Mouse (Mus musculus) intestine, embryonic 16.5 days (tissue): ENCODE measurements at regions not wholly inside any gene's neighbourhood (a gene's known extent, or its start where the extent isn't known, plus 50 kb on each side); places are given as distances from the start of the nearest gene placed in this dataset.
A peak's percentile ranks its signal among the peaks of the same experiment; 100 is the strongest.

Source experiments
- ATAC-seq: fragments of 200-750 bp; cut with Nextera tagmentation; 2 replicates; pipeline ENCODE4 v1.8.0; 2017; ENCODE audit warnings: moderate TSS enrichment, moderate library complexity
- H3K27ac ChIP-seq: fragments of 300-500 bp; sonication (generic); 2 replicates; pipeline ENCODE4 v1.5.1; 2014; ENCODE audit warnings: mild to moderate bottlenecking, low read length
- H3K27me3 ChIP-seq: fragments of 300-500 bp; sonication (generic); replicated peaks from 2 replicates; pipeline ENCODE4 v1.6.1; 2014; ENCODE audit warnings: low read length, control low read depth, mixed read lengths; ENCODE audit not compliant: control insufficient read depth, insufficient read depth
- H3K36me3 ChIP-seq: fragments of 300-500 bp; sonication (generic); 2 replicates; pipeline ENCODE4 v1.6.1; 2014; ENCODE audit warnings: low read length, control low read depth; ENCODE audit not compliant: control insufficient read depth, insufficient read depth
- H3K4me1 ChIP-seq: fragments of 300-500 bp; sonication (generic); 2 replicates; pipeline ENCODE4 v1.6.1; 2014; ENCODE audit warnings: low read length, control low read depth, mixed read lengths; ENCODE audit not compliant: control insufficient read depth, insufficient read depth
- H3K4me2 ChIP-seq: fragments of 300-500 bp; sonication (generic); 2 replicates; pipeline ENCODE4 v1.6.1; 2014; ENCODE audit warnings: low read depth, low read length, control low read depth
- H3K4me3 ChIP-seq: fragments of 300-500 bp; sonication (generic); 2 replicates; pipeline ENCODE4 v1.5.1; 2014; ENCODE audit warnings: mild to moderate bottlenecking, low read length
- H3K9ac ChIP-seq: fragments of 300-500 bp; sonication (generic); 2 replicates; pipeline ENCODE4 v1.6.1; 2014; ENCODE audit warnings: low read depth, low read length
- H3K9me3 ChIP-seq: fragments of 300-500 bp; sonication (generic); 2 replicates; pipeline ENCODE4 v1.6.1; 2016; ENCODE audit warnings: low read length, control low read depth; ENCODE audit not compliant: control insufficient read depth
- WGBS: fragments of 180-500 bp; shearing (Covaris S2); extraction: QIAGEN DNeasy Blood & Tissue Kit; methylation state at CpG from one replicate; pipeline ENCODE4 v1.1.7; 2014; 5-methylcytosine and 5-hydroxymethylcytosine counted together

DNA sequence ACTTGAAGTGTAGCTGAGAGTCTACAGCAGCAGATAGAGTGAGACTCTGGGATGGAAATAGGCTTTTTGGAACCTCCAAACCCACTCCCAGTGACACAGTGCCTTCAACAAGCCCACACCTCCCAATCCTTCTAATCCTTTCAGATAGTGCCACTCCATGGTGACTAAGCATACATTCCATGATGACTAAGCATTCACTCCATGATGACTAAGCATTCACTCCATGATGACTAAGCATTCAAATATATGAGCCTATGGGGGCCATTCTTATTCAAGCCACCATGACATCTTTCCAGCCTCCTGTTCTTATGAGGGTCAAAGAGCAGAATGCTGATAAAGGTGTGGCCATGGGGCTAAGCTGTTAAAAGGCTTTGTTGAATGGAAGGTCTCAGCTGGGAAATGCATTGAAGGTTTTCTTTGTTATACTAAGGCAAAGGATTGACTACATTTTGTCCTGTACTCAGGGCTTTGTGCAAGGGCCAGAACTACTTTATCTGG is 403.8 kb upstream of the Kcnab2 start:
- H3K9me3 ChIP-seq, result no peaks in the 10 kb centered on the region
- H3K27me3 ChIP-seq, result no peaks in the 10 kb centered on the region
- no peaks in the 10 kb centered on the region for H3K36me3 ChIP-seq
- no peak for ATAC-seq
- peaks cover 3% of the 10 kb centered on the region; the same call in 1 of the 2 replicates for H3K4me1 ChIP-seq
- no peak overlapping the region for H3K27ac ChIP-seq
- H3K4me2 ChIP-seq, result no peak overlapping the region
- H3K9ac ChIP-seq, result no peak overlapping the region
- H3K4me3 ChIP-seq, result no peak overlapping the region

- Histone ChIP-seq H3K27ac (no peak overlapping the region), H3K9ac (no peak overlapping the region), H3K27me3 (no peaks in the 10 kb centered on the region), H3K4me2 (no peak overlapping the region), H3K4me3 (no peak overlapping the region), H3K36me3 (no peaks in the 10 kb centered on the region), H3K9me3 (no peaks in the 10 kb centered on the region), H3K4me1 (peaks cover 3% of the 10 kb centered on the region; the same call in 1 of the 2 replicates)
- ATAC-seq, result no peak
- 99% methylated on average over 2 of the region's 2 CpGs for WGBS
Observed at GRCm38 (mm10) chr4:152880368-152880767, 402.7 kb upstream of the Kcnab2 start.

DNA sequence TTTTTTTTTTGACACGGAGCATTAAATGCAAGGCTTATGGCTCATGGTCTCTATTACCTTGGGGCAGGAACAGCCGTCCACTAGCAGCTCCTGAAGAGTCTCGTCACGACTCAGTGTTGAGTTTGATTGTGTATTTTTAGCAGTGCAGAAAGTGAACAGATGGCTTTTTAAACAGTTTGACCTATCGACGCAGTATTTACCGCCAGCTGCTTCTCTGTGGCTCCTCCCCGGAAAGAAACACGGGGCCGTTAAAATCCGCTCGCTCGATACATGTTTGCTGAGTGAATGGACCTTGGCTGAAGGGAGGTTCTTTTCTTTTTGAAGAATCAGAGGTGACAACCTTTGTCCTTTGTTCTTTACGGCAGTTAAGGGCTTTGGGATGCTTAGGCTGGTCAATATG is 401.3 kb upstream of the Kcnab2 start:
- no peak overlapping the region for H3K9ac ChIP-seq
- H3K27ac ChIP-seq, result no peak overlapping the region
- no peak overlapping the region for H3K4me2 ChIP-seq
- no peak overlapping the region for H3K4me3 ChIP-seq
- peaks cover 3% of the 10 kb centered on the region; the same call in 1 of the 2 replicates for H3K4me1 ChIP-seq
- WGBS, result 39% methylated on average over 14 of the region's 14 CpGs
- H3K36me3 ChIP-seq, result no peaks in the 10 kb centered on the region
- no peaks in the 10 kb centered on the region for H3K27me3 ChIP-seq
- no peak for ATAC-seq
- H3K9me3 ChIP-seq, result no peaks in the 10 kb centered on the region

DNA sequence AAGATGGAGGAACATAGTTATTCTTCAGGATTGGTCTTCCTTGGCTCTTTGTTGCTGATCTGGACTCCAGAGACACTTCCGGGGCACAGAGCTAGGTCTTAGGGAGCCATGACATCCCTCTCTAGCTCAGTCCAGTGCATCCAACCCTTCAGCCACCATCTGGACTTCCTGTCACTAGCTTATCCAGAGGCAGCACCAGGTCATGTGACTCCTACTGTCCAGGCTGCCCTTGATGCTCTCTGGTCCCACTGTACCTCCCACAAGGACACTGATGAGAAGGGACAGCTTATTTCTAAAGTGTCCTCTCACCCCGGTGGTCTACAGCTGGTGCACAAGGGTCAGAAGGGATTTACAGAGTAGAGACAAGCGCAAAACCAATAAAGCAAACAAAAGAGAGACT is 400.7 kb upstream of the Kcnab2 start:
- H3K4me2 ChIP-seq, result no peak overlapping the region
- H3K4me1 ChIP-seq, result peaks cover 3% of the 10 kb centered on the region; the same call in 1 of the 2 replicates
- no peak overlapping the region for H3K4me3 ChIP-seq
- no peaks in the 10 kb centered on the region for H3K36me3 ChIP-seq
- ATAC-seq, result no peak
- no peaks in the 10 kb centered on the region for H3K27me3 ChIP-seq
- WGBS, result 66% methylated on average over 3 of the region's 3 CpGs
- H3K9ac ChIP-seq, result no peak overlapping the region
- H3K27ac ChIP-seq, result no peak overlapping the region
- no peaks in the 10 kb centered on the region for H3K9me3 ChIP-seq

- no peak overlapping the region for H3K27ac ChIP-seq
- H3K9me3 ChIP-seq, result no peaks in the 10 kb centered on the region
- no peak for ATAC-seq
- WGBS, result 78% methylated on average over 5 of the region's 5 CpGs
- no peak overlapping the region for H3K4me2 ChIP-seq
- no peaks in the 10 kb centered on the region for H3K4me1 ChIP-seq
- H3K4me3 ChIP-seq, result no peak overlapping the region
- H3K27me3 ChIP-seq, result no peaks in the 10 kb centered on the region
- H3K9ac ChIP-seq, result no peak overlapping the region
- no peaks in the 10 kb centered on the region for H3K36me3 ChIP-seq
Observed at GRCm38 (mm10) chr4:152870046-152870445, 392.4 kb upstream of the Kcnab2 start.

DNA sequence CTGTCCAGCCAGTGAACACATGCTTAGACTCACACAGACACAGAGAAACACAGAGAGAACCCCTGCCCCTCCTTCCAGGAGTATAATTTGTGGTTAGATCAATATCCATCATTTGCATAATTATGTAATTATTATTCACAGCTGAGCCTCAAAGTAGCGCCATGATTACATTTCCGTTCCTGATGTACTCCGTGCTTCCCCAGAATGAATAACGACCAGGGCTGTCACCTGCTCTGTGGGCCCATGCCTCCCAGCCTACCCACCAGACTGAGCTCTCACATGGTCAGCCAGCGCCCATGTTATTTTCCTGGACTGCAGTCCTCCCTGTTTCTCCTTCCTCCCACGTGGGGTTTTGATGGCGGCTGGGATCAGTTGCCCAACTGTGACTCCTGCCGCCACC is 388.2 kb upstream of the Kcnab2 start:
- no peak for ATAC-seq
- H3K27me3 ChIP-seq, result no peaks in the 10 kb centered on the region
- no peak overlapping the region for H3K9ac ChIP-seq
- no peaks in the 10 kb centered on the region for H3K9me3 ChIP-seq
- 82% methylated on average over 8 of the region's 8 CpGs for WGBS
- no peaks in the 10 kb centered on the region for H3K4me1 ChIP-seq
- no peak overlapping the region for H3K27ac ChIP-seq
- H3K4me2 ChIP-seq, result no peak overlapping the region
- H3K4me3 ChIP-seq, result no peak overlapping the region
- H3K36me3 ChIP-seq, result no peaks in the 10 kb centered on the region

DNA sequence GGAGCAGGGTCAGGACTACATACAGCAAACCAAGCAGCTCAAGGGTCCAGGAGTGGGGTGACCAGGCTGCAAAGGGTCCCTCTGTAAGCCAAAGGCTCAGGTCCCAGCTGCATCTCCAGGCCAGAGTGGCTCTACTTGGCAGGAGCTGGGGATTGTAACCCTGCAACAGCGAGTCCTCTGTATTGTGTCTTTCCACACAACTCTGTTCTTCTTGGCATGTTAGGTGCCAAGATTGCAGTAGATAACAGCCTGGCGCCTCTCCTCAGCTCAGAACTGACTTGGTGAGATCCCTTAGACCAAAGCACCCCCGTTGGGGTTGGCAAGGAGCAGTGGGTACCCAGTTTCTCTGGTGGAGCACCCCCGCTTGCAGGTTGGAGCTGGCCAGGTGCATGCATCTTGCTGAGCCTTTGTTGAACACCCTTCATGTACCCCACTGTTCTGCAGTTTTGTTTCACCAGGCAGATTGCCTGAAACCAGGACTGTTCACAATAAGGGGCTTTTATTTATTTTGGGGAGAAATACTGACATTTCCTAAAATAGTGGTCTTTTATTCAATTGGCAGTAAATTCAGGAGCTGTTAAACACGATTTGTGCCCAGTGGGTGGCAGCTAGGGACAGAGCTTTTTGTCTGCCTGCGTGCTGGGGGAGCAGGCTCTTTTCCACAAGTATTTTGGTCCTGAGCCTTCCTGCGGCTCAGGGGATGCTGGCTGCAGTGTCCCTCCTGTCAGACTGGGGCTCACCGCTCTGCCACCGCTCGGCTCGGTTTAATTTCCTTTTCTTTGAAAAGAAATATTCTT is 385.3 kb upstream of the Kcnab2 start:
- H3K36me3 ChIP-seq, result no peaks in the 10 kb centered on the region
- no peak overlapping the region for H3K9ac ChIP-seq
- no peaks in the 10 kb centered on the region for H3K4me1 ChIP-seq
- H3K27me3 ChIP-seq, result no peaks in the 10 kb centered on the region
- no peak overlapping the region for H3K4me3 ChIP-seq
- H3K4me2 ChIP-seq, result no peak overlapping the region
- ATAC-seq, result no peak
- no peak overlapping the region for H3K27ac ChIP-seq
- 66% methylated on average over 11 of the region's 11 CpGs for WGBS
- H3K9me3 ChIP-seq, result no peaks in the 10 kb centered on the region

DNA sequence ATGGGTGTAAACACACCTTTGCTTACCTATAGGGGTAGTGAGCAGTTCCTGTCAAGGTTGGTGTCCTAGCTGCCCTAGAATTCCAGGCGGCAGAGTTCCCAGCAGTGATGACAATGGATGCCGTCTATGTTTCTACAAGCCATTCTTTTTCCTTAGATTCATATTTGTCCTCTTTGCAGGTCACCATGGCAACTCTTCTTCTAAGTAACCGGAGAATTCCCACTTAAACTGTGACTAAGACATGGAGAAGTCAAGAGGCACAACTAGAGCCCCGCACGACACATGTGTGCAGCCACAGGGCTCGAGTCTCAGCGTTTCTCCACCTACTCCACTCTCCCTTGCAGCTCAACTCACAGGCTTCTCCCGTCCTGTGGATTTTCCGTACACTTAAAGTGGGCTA is 381.5 kb upstream of the Kcnab2 start:
- Histone ChIP-seq H3K36me3 (no peaks in the 10 kb centered on the region), H3K27ac (no peak overlapping the region), H3K9ac (no peak overlapping the region), H3K27me3 (no peaks in the 10 kb centered on the region), H3K9me3 (no peaks in the 10 kb centered on the region), H3K4me1 (no peaks in the 10 kb centered on the region), H3K4me2 (no peak overlapping the region), H3K4me3 (no peak overlapping the region)
- 73% methylated on average over 9 of the region's 9 CpGs for WGBS
- ATAC-seq, result no peak

GRCm38 (mm10) chr4:152850147-152850546 is 372.5 kb upstream of the Kcnab2 start:
- WGBS, result 24% methylated on average over 9 of the region's 9 CpGs
- H3K36me3 ChIP-seq, result no peaks in the 10 kb centered on the region
- no peak overlapping the region for H3K4me3 ChIP-seq
- no peak overlapping the region for H3K27ac ChIP-seq
- no peak overlapping the region for H3K9ac ChIP-seq
- H3K27me3 ChIP-seq, result no peaks in the 10 kb centered on the region
- ATAC-seq, result peak; percentile 46; the same call in 1 of the 2 replicates
- H3K4me2 ChIP-seq, result no peak overlapping the region
- no peaks in the 10 kb centered on the region for H3K9me3 ChIP-seq
- no peaks in the 10 kb centered on the region for H3K4me1 ChIP-seq

DNA sequence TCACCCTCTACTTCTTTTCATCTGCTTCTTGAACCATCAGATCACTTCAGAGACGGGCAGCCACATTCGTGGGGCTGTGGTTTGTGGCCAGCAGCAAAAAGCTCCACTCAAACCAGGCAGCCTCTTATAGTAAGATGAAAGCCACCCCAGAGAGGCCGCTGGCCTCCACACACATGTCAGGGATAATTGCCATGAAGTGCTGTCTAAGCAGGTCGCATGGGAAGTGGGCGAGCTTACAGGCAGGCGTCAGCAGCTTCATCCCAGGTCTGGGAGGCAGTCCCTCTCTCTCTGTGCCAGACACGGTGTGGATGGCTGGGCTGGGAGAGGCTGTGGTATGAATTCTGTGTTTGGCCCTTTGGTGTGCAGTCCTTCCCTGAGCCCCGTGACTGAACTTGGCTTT is 358.4 kb upstream of the Kcnab2 start:
- Histone ChIP-seq H3K9ac (no peak overlapping the region), H3K36me3 (no peaks in the 10 kb centered on the region), H3K9me3 (no peaks in the 10 kb centered on the region), H3K4me2 (no peak overlapping the region), H3K27ac (no peak overlapping the region), H3K27me3 (no peaks in the 10 kb centered on the region), H3K4me1 (0 out of 2 replicates have a peak, but pooled peaks cover 3% of the 10 kb centered on the region), H3K4me3 (no peak overlapping the region)
- ATAC-seq, result no peak
- 73% methylated on average over 8 of the region's 8 CpGs for WGBS
